Mouse (Mus musculus) midbrain, embryonic 12.5 days (tissue): ENCODE measurements around the gene Slco1a5. TPM values are rescaled to one million over a fixed set of nuclear protein-coding genes. Genes with fewer than 3 reads are reported as not detected.
"Not testable (repeated sequence)": the region's sequence is repeated elsewhere in the genome, so short reads cannot be mapped to it uniquely, and the experiment has no call there.

ENCODE experiments used
- ATAC-seq: fragments of 200-750 bp; cut with Nextera tagmentation; 2 replicates; pipeline ENCODE4 v1.8.0; 2017; ENCODE audit warnings: low read depth, moderate TSS enrichment, moderate library complexity; ENCODE audit not compliant: low FRiP score
- H3K27ac ChIP-seq: fragments of 300-500 bp; sonication (generic); replicated peaks from 2 replicates; pipeline ENCODE4 v1.5.1; 2016; ENCODE audit warnings: mild to moderate bottlenecking
- H3K27me3 ChIP-seq: fragments of 300-500 bp; sonication (generic); 2 replicates; pipeline ENCODE4 v1.6.1; 2016; ENCODE audit warnings: mild to moderate bottlenecking
- H3K36me3 ChIP-seq: fragments of 300-500 bp; sonication (generic); 2 replicates; pipeline ENCODE4 v1.6.1; 2016
- H3K4me1 ChIP-seq: fragments of 300-500 bp; sonication (generic); 2 replicates; pipeline ENCODE4 v1.6.1; 2016
- H3K4me2 ChIP-seq: fragments of 300-500 bp; sonication (generic); replicated peaks from 2 replicates; pipeline ENCODE4 v1.6.1; 2016; ENCODE audit warnings: mild to moderate bottlenecking, moderate library complexity
- H3K4me3 ChIP-seq: fragments of 300-500 bp; sonication (generic); 2 replicates; pipeline ENCODE4 v1.5.1; 2016; ENCODE audit warnings: mild to moderate bottlenecking
- H3K9ac ChIP-seq: fragments of 300-500 bp; sonication (generic); replicated peaks from 2 replicates; pipeline ENCODE4 v1.6.1; 2016; ENCODE audit warnings: mild to moderate bottlenecking, moderate library complexity
- H3K9me3 ChIP-seq: fragments of 300-500 bp; sonication (generic); 2 replicates; pipeline ENCODE4 v1.6.1; 2016; ENCODE audit warnings: mild to moderate bottlenecking
- WGBS: fragments of 180-500 bp; shearing (Covaris S2); methylation state at CpG from one replicate; pipeline ENCODE4 v1.1.7; 2016; 5-methylcytosine and 5-hydroxymethylcytosine counted together
- polyA plus RNA-seq: library from polyadenylated mRNA; unstranded; fragments of >200 nt; fragmentation: Nextera tagmentation; extraction: Ambion mirVana; gene quantifications from 2 replicates; pipeline ENCODE4 v1.2.1, GENCODE M21; 2016

Slco1a5 gene
- 0.25 and 0.63 TPM in 2 replicates for polyA plus RNA-seq

DNA sequence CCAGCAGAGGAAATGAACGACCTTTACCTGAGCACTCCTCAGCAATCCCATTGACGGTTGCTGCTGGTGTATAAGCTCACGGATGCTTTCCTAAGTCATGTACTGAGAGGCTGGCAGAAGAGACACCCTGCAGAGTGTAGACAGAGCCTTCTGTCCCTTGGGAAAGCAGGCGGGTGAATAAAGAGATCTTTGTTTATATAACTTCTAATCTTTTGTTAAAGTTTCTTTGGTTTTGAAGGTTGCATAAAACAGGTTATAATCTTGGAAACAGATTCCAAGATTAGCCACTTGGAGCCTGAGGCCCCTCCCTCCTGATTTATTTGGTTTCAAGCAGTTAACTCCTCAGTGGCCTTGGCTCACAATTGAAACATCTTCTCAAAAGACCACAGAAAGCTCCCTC lies at the start of gene Slco1a5:
Gene Slco1a5, minus strand, starts transcription at position 101 of the 400 bp plus-strand sequence.
- no peak for ATAC-seq
- no peak within 1 kb of the TSS for H3K27ac ChIP-seq
- no peaks in the 10 kb centered on the region for H3K36me3 ChIP-seq
- no peak within 1 kb of the TSS for H3K4me2 ChIP-seq
- no peak within 1 kb of the TSS for H3K9ac ChIP-seq
- 6% methylated on average over 4 of the region's 4 CpGs for WGBS
- 0 out of 2 replicates have a peak, but pooled peaks cover 3% of the 10 kb centered on the region for H3K4me1 ChIP-seq
- no peak within 1 kb of the TSS for H3K4me3 ChIP-seq
- no peaks in the 10 kb centered on the region for H3K27me3 ChIP-seq
- H3K9me3 ChIP-seq = no peaks in the 10 kb centered on the region

DNA sequence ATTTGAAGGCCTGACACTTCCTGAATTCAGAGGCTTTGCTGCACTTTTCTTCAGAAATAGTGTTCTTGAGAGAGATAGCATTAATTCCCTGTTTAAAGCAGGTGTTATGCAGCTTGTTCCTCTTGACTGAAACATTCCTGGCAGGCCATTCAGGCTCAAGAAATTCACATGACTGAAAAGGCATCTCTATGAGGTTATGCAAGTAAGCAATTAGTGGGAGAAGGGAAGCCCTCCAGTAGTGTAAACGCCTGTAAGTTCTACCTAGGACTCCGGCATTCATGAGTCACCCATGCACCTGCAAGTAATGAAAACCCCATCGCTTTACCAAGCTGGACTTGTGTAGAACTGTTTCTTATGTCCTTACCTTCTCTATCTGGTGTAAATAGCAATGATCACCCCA lies 46.8 kb upstream of the Slco1a5 start:
- Histone ChIP-seq H3K27me3 (no peaks in the 10 kb centered on the region), H3K4me3 (no peak overlapping the region), H3K27ac (no peak overlapping the region), H3K36me3 (peaks cover 72% of the 10 kb centered on the region), H3K4me1 (no peaks in the 10 kb centered on the region), H3K9me3 (no peaks in the 10 kb centered on the region), H3K4me2 (no peak overlapping the region), H3K9ac (no peak overlapping the region)
- WGBS = 93% methylated on average over 3 of the region's 3 CpGs
- no peak for ATAC-seq

DNA sequence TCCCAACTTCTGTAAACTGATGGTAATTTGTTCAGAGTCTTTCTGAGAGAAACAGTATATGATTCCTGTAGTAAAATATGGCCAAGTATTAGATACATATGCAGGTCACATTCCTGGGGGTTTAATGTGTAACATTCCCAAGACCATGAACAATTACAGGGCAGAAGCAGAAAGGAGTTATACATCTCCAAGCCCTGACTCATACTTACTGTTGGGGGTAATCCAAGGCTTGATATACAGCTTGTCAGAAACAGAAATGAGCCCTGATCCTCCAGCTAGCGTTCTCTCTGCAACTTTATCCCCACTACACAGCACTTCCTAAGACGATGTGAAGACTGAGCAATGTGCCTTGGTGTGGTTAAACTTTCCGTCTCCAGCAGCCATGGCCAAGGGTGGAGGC lies 44.8 kb upstream of the Slco1a5 start:
- Histone ChIP-seq H3K36me3 (peaks cover 77% of the 10 kb centered on the region), H3K9ac (no peak overlapping the region), H3K4me3 (no peak overlapping the region), H3K9me3 (no peaks in the 10 kb centered on the region), H3K4me1 (no peaks in the 10 kb centered on the region), H3K27ac (no peak overlapping the region), H3K27me3 (no peaks in the 10 kb centered on the region), H3K4me2 (no peak overlapping the region)
- ATAC-seq = no peak
- WGBS = 89% methylated on average over 3 of the region's 3 CpGs

DNA sequence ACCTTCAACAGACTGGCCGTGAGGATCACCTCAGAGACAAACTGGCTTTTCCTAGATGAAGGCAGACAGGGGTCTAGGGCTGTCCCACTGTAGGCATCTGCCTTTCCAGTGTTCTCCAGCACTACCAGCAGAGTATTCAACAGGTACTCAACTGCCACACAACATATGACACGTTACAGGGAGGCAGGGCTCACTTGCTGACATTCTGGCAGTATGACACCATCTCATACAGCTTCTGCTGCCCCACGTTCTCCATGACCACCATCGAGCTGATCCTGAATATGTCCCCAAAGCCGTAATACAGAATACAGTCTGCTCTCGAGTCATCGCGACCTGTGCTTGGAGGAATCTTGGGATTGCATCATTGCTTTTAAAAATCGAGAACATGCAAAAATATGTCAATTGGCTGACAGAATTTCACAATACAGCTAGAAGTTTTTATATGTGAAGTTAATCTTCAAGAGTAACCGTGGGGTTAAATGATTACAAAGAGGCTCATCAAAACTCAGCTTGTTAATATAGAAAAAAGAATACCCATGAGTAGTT lies 43.8 kb upstream of the Slco1a5 start:
- H3K36me3 ChIP-seq = peaks cover 75% of the 10 kb centered on the region
- no peak overlapping the region for H3K4me2 ChIP-seq
- no peak overlapping the region for H3K27ac ChIP-seq
- H3K27me3 ChIP-seq = no peaks in the 10 kb centered on the region
- no peak overlapping the region for H3K4me3 ChIP-seq
- no peak for ATAC-seq
- no peaks in the 10 kb centered on the region for H3K9me3 ChIP-seq
- no peaks in the 10 kb centered on the region for H3K4me1 ChIP-seq
- WGBS = 93% methylated on average over 10 of the region's 10 CpGs
- no peak overlapping the region for H3K9ac ChIP-seq

DNA sequence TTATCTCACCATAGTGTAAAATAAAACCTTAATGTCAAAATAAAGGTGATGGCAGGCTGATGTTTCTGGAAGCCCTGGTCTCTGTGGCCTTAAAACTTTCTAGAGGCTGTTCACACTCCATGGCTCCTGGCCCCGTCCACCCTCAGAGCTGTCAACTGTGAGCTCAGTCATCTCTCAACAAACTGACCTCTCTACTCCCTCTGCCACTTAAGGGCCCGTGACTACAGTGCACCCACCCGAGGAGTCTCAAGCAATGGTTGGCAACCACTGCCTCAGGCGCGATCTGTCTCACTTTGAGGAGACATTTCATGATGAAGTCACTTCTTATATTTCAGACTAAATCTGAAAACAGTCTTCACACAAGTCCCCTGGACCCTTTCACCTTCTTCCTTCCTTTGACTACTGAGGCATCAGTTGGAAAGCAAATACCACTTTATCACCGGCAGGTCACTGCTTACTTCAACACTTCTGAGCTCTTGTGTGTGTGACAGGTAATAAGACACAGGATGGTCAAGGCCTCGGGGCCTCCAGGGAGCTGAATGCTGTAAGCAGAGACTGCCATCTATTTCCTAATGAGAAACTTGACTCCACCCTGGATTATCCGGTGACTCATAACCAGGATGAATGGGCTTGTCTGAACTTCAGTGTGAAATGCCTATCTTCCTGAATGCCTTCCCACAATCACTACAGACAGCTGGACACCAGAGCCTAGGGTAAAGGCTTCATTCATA lies 43.1 kb upstream of the Slco1a5 start:
- Histone ChIP-seq H3K27ac (no peak overlapping the region), H3K9ac (no peak overlapping the region), H3K27me3 (no peaks in the 10 kb centered on the region), H3K4me2 (no peak overlapping the region), H3K4me3 (no peak overlapping the region), H3K9me3 (no peaks in the 10 kb centered on the region), H3K4me1 (no peaks in the 10 kb centered on the region), H3K36me3 (peaks cover 79% of the 10 kb centered on the region)
- ATAC-seq = no peak
- WGBS = 92% methylated on average over 8 of the region's 8 CpGs

DNA sequence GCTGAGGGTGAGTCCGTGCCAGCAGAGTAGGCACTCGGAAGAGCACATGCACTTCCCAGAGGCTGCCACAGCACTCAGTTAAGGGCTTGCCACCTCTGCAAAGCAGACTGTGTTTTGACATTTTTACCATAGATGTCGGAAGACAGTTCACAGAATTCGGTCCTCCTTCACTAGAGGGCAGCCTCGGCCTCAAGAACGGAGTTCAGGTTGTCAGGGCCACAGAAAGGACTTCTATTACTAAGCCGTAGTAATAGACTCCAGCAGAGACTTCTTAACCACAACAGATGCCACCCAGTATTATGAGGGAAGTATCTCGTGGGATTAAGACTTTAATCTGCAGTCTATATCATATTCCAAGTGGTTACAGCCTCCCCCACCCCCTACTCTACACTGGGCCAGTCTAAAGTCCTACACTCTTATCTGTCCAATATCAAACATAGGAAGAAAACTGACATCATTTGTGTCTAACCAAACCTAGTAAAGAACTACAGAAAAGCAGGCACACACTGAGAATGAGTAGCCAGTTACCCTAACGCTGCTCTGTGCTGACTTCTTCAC lies 40.3 kb upstream of the Slco1a5 start:
- peaks cover 86% of the 10 kb centered on the region for H3K36me3 ChIP-seq
- WGBS = 65% methylated on average over 9 of the region's 9 CpGs

DNA sequence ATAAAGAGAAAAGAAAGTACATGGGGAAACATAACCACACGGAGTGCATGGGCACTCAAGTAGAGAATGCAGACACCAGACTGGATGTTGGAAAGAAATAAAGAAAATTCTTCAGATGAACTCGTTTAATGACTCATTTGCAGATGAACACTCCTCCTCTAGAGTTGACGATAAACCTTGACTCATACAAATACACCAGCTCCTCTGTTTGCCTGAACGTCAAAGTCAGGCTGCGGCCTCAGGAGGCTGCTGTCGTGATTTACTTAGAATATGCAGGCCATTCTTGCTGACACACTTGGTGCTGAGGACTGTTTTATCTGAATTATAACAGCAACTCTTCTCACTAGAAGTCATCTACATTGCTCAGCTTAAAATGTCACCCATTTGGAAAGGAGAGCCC lies 39.3 kb upstream of the Slco1a5 start:
- ATAC-seq = no peak
- H3K4me2 ChIP-seq = no peak overlapping the region
- no peak overlapping the region for H3K9ac ChIP-seq
- H3K27me3 ChIP-seq = no peaks in the 10 kb centered on the region
- H3K4me3 ChIP-seq = no peak overlapping the region
- no peaks in the 10 kb centered on the region for H3K9me3 ChIP-seq
- H3K27ac ChIP-seq = no peak overlapping the region
- H3K36me3 ChIP-seq = peaks cover 85% of the 10 kb centered on the region
- 91% methylated on average over 6 of the region's 6 CpGs for WGBS
- no peaks in the 10 kb centered on the region for H3K4me1 ChIP-seq

More for the DNA sequence above, 40.3 kb upstream of the Slco1a5 start:
- no peak; the same call in 1 of the 2 replicates for ATAC-seq
- no peaks in the 10 kb centered on the region for H3K27me3 ChIP-seq
- H3K9me3 ChIP-seq = no peaks in the 10 kb centered on the region
- H3K27ac ChIP-seq = no peak overlapping the region
- H3K9ac ChIP-seq = no peak overlapping the region
- no peaks in the 10 kb centered on the region for H3K4me1 ChIP-seq
- H3K4me3 ChIP-seq = no peak overlapping the region
- no peak overlapping the region for H3K4me2 ChIP-seq

DNA sequence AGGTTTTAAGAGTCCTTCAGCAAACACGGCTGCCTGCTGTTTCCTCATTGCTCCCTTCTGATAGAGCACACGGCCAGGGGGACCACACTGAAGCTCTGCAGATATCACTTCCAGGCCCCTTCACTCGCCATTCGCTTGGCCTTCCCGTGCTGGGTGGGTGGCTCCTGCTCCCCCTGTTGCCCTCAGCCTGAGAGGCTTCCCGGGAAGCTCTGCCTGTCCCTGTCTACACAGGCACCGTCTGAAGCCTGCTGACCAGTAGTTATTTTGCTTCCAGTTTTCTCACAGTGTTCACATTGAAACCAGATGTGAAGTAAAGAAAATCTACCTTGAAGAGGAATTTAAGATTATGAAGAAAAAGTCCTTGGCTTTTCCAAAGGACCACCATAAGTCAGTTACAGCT lies 34.3 kb upstream of the Slco1a5 start:
- WGBS = 80% methylated on average over 7 of the region's 7 CpGs
- no peak for ATAC-seq
- H3K27ac ChIP-seq = no peak overlapping the region
- no peaks in the 10 kb centered on the region for H3K4me1 ChIP-seq
- no peaks in the 10 kb centered on the region for H3K9me3 ChIP-seq
- no peak overlapping the region for H3K4me2 ChIP-seq
- no peaks in the 10 kb centered on the region for H3K27me3 ChIP-seq
- H3K36me3 ChIP-seq = peaks cover 87% of the 10 kb centered on the region
- no peak overlapping the region for H3K4me3 ChIP-seq
- no peak overlapping the region for H3K9ac ChIP-seq

DNA sequence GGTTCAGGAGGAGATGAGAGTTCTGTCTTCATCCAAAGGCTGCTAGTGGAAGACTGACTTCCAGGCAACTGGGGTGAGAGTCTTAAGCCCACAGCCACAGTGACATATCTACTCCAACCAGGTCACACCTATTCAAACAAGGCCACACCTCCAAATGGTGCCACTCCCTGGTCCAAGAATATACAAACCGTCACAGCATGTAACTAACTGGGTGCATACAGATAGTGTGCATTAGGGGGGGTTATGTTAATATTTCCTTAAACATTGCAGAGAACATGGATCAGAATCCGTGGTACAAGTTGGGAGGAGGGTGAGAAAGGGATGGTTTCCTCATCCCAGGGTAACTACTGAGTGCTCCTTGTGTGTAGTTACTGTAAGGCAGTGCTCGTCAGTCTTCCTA lies 29.3 kb upstream of the Slco1a5 start:
- peaks cover 75% of the 10 kb centered on the region for H3K36me3 ChIP-seq
- H3K27ac ChIP-seq, H3K4me1 ChIP-seq, H3K9me3 ChIP-seq, H3K4me2 ChIP-seq, H3K9ac ChIP-seq, H3K4me3 ChIP-seq, ATAC-seq, H3K27me3 ChIP-seq: not testable (repeated sequence)
- 88% methylated on average over 3 of the region's 3 CpGs for WGBS

DNA sequence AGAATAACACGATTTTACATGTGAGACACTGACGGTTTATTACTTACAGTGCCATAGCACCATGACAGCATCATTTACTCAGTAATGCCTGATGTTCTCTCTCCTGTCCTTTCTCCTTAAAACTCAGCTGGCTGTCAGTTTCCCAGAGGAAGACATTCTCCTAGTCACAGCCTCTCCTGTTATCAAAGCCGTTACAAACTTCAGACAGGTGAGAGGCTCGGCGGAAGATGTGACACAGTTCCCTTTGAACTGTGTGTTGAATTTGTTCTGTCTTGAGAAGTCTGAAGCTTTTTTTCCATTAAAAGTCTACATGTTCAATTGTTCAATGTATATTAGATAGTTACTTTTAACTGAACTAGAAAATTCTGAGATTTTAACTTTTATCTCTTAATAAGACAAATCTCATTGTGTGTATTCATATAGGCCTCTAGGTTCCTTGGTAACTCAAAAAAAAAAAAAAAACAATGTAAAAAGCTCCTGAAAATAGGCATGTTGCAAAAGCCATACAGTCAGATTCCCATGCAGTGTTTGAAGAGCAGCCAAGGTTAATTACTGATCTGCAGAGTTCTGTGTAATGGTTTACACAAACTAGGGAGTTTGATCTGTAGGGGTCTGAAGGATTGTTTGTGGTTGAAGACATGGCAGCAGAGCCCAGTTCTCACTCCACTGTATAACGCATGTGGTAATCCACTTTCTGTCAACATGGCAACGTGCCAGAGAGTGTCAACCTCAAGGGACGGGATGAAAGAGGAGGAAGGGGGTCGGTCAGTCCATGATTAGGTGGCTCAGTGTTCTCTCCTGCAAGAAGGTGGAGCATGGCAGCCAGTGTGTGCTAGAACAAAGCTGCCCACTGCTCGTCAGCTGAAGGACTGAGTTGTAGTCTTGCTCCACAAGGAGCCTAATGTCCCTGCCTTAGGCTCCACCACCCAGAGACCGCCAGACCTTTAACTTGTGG lies 24.9 kb upstream of the Slco1a5 start:
- Histone ChIP-seq H3K4me1 (peaks cover 7% of the 10 kb centered on the region), H3K27ac (no peak overlapping the region), H3K4me3 (no peak overlapping the region), H3K27me3 (no peaks in the 10 kb centered on the region), H3K4me2 (no peak overlapping the region), H3K9ac (no peak overlapping the region), H3K36me3 (peaks cover 41% of the 10 kb centered on the region), H3K9me3 (no peaks in the 10 kb centered on the region)
- ATAC-seq = no peak
- WGBS = 86% methylated on average over 11 of the region's 11 CpGs

DNA sequence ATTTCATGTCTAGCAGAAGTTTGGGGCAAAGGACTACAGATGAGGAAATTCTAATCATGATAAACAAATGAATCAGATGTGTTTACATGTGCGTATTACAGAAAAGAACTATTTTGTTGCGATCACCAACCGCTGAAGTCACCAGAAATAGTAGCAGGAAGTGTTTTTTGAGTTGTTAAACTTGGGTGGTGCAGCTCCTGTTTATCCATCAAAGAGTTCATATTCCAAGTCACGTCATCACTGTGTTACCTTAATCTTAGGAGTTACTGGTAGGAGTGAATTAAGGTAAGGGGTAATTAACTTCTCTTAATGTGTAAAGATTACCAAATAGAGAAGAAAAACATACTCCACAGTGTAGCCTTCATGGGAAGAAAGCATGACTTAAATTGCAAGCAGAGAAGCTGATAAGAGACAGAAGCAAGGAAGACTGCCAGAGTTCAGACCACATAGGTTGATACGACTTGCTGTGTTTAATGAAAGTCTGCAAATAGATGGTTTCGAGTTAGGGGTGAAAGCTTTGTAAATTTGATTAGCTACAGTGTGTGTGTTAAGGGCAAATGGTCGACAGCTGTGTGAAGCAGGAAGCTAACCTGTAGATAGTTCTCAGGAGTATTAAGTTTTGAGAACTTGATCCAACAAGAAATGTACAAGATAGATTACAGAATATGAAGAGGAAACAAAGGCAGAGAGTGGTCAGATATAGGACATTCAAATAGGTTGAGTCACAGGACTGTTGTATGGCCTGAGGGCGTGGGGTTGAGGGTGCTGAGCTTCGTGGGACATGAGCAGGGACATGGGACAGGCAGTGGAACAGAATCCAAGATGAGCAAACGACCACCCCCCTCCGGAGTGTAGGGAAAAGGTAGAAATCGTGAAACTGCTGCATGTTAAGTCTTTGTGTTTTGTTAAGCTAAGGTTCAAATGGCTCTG lies 23.7 kb upstream of the Slco1a5 start:
- Histone ChIP-seq H3K27me3 (no peaks in the 10 kb centered on the region), H3K36me3 (peaks cover 28% of the 10 kb centered on the region), H3K9me3 (no peaks in the 10 kb centered on the region), H3K9ac (peak overlapping the region; percentile 68), H3K4me3 (peak overlapping the region; percentile 80), H3K4me1 (peaks cover 7% of the 10 kb centered on the region), H3K27ac (peak overlapping the region; percentile 76), H3K4me2 (peak overlapping the region; percentile 56)
- WGBS = 60% methylated on average over 12 of the region's 12 CpGs
- no peak for ATAC-seq
